Mouse (Mus musculus) heart, embryonic 14.5 days (tissue): Measurements from ENCODE around the gene Smad9. TPM values are rescaled to one million over a fixed set of nuclear protein-coding genes. Genes with fewer than 3 reads are reported as not detected.
A peak's percentile ranks its signal among the peaks of the same experiment; 100 is the strongest.

Source experiments
- ATAC-seq: fragments of 200-750 bp; cut with Nextera tagmentation; 2 replicates; pipeline ENCODE4 v1.8.0; 2017; ENCODE audit warnings: low read depth, moderate TSS enrichment; ENCODE audit not compliant: insufficient number of reproducible peaks, insufficient read depth, low FRiP score
- H3K27ac ChIP-seq, 2 experiments: fragments of 200-500 bp in 1 of 2; fragments of 300-500 bp in 1 of 2; sonication (generic) in 1 of 2; replicated peaks in 1 of 2; 2 replicates each; pipeline ENCODE4 v1.5.1; 2012 to 2014; ENCODE audit warnings: low read depth in 2 of 2, low read length in 2 of 2, control low read depth in 1 of 2, mild to moderate bottlenecking in 1 of 2, mixed read lengths in 1 of 2; ENCODE audit not compliant: control insufficient read depth in 1 of 2, insufficient read depth in 1 of 2
- H3K27me3 ChIP-seq: fragments of 300-500 bp; sonication (generic); 2 replicates; pipeline ENCODE4 v1.6.1; 2014; ENCODE audit warnings: mild to moderate bottlenecking, low read length, control low read depth; ENCODE audit not compliant: control insufficient read depth, insufficient read depth
- H3K36me3 ChIP-seq: fragments of 300-500 bp; sonication (generic); 2 replicates; pipeline ENCODE4 v1.6.1; 2014; ENCODE audit warnings: mild to moderate bottlenecking, control low read depth, low read length, mixed read lengths; ENCODE audit not compliant: control insufficient read depth, insufficient read depth
- H3K4me1 ChIP-seq, 2 experiments: fragments of 200-500 bp in 1 of 2; fragments of 300-500 bp in 1 of 2; sonication (generic) in 1 of 2; 2 replicates each; pipeline ENCODE4 v1.6.1; 2012 to 2014; ENCODE audit warnings: low read length in 2 of 2, control low read depth in 1 of 2, mixed read lengths in 1 of 2; ENCODE audit not compliant: control insufficient read depth in 2 of 2, insufficient read depth in 2 of 2
- H3K4me2 ChIP-seq: fragments of 300-500 bp; sonication (generic); 2 replicates; pipeline ENCODE4 v1.6.1; 2014; ENCODE audit warnings: mild to moderate bottlenecking, low read length
- H3K4me3 ChIP-seq, 2 experiments: fragments of 200-500 bp in 1 of 2; fragments of 300-500 bp in 1 of 2; sonication (generic) in 1 of 2; 2 replicates each; pipeline ENCODE4 v1.5.1; 2012 to 2014; ENCODE audit warnings: low read length in 2 of 2, mild to moderate bottlenecking in 2 of 2, control low read depth in 1 of 2, low read depth in 1 of 2, moderate library complexity in 1 of 2; ENCODE audit not compliant: control insufficient read depth in 1 of 2, insufficient read depth in 1 of 2
- H3K9ac ChIP-seq: fragments of 300-500 bp; sonication (generic); 2 replicates; pipeline ENCODE4 v1.6.1; 2014; ENCODE audit warnings: mild to moderate bottlenecking, low read length
- H3K9me3 ChIP-seq: fragments of 300-500 bp; sonication (generic); 2 replicates; pipeline ENCODE4 v1.6.1; 2016; ENCODE audit warnings: low read length, control low read depth; ENCODE audit not compliant: control insufficient read depth
- whole genome bisulfite sequencing: fragments of 180-500 bp; shearing (Covaris S2); extraction: QIAGEN DNeasy Blood & Tissue Kit; methylation state at CpG from one replicate; pipeline ENCODE4 v1.1.7; 2014; 5-methylcytosine and 5-hydroxymethylcytosine counted together
- polyA plus RNA-seq: library from polyadenylated mRNA; unstranded; fragments of >200 nt; fragmentation: Nextera tagmentation; extraction: Ambion mirVana; gene quantifications from 2 replicates; pipeline ENCODE4 v1.2.1, GENCODE M21; 2014

Smad9 gene
- polyA plus RNA-seq, 1 experiment from 2014 or later, result 1.4 TPM

GRCm38 (mm10) chr3:54725344-54725743 is 30.0 kb upstream of the Smad9 start:
- 75% methylated on average over 2 of the region's 2 CpGs for WGBS
- ATAC-seq, result no peak
- peaks cover 89% of the 10 kb centered on the region for H3K36me3 ChIP-seq

GRCm38 (mm10) chr3:54727588-54727987 is 27.8 kb upstream of the Smad9 start:
- H3K4me3 ChIP-seq, result no peak overlapping the region
- H3K9me3 ChIP-seq, result no peaks in the 10 kb centered on the region
- no peak overlapping the region for H3K4me2 ChIP-seq
- H3K27me3 ChIP-seq, result no peaks in the 10 kb centered on the region
- peaks cover 0 to 3% of the 10 kb centered on the region in 2 experiments; a peak in 1 of 4 replicates for H3K4me1 ChIP-seq
- no peak overlapping the region for H3K27ac ChIP-seq
- WGBS, result 91% methylated on average over 2 of the region's 2 CpGs
- peaks cover 89% of the 10 kb centered on the region for H3K36me3 ChIP-seq
- no peak overlapping the region for H3K9ac ChIP-seq
- no peak for ATAC-seq

More at GRCm38 (mm10) chr3:54725344-54725743, 30.0 kb upstream of the Smad9 start:
- no peak overlapping the region for H3K27ac ChIP-seq
- H3K4me2 ChIP-seq, result no peak overlapping the region
- H3K9ac ChIP-seq, result no peak overlapping the region
- H3K9me3 ChIP-seq, result no peaks in the 10 kb centered on the region
- no peak overlapping the region for H3K4me3 ChIP-seq
- H3K27me3 ChIP-seq, result no peaks in the 10 kb centered on the region
- no peaks in the 10 kb centered on the region for H3K4me1 ChIP-seq

- H3K9ac ChIP-seq, result no peak overlapping the region
- H3K27ac ChIP-seq, result no peak overlapping the region
- ATAC-seq, result no peak
- WGBS, result 90% methylated on average over 6 of the region's 6 CpGs
- no peaks in the 10 kb centered on the region for H3K27me3 ChIP-seq
- peaks cover 89% of the 10 kb centered on the region for H3K36me3 ChIP-seq
- no peak overlapping the region for H3K4me3 ChIP-seq
- H3K4me2 ChIP-seq, result no peak overlapping the region
- H3K9me3 ChIP-seq, result no peaks in the 10 kb centered on the region
- H3K4me1 ChIP-seq, result peaks cover 0 to 6% of the 10 kb centered on the region in 2 experiments; a peak in 1 of 4 replicates
Observed at GRCm38 (mm10) chr3:54728100-54728499, 27.3 kb upstream of the Smad9 start.

GRCm38 (mm10) chr3:54731626-54732150 is 23.7 kb upstream of the Smad9 start:
- H3K4me2 ChIP-seq, result no peak overlapping the region
- peaks cover 0 to 12% of the 10 kb centered on the region in 2 experiments; a peak in 1 of 4 replicates for H3K4me1 ChIP-seq
- 89% methylated on average over 8 of the region's 8 CpGs for WGBS
- H3K9me3 ChIP-seq, result no peaks in the 10 kb centered on the region
- no peak overlapping the region for H3K4me3 ChIP-seq
- peaks cover 68% of the 10 kb centered on the region for H3K36me3 ChIP-seq
- H3K27ac ChIP-seq, result no peak overlapping the region
- no peaks in the 10 kb centered on the region for H3K27me3 ChIP-seq
- no peak for ATAC-seq
- no peak overlapping the region for H3K9ac ChIP-seq

GRCm38 (mm10) chr3:54732371-54732770 is 23.0 kb upstream of the Smad9 start:
- H3K27ac ChIP-seq, result no peak overlapping the region
- 62% methylated on average over 4 of the region's 4 CpGs for WGBS
- H3K4me3 ChIP-seq, result no peak overlapping the region
- ATAC-seq, result no peak
- no peaks in the 10 kb centered on the region for H3K27me3 ChIP-seq
- no peaks in the 10 kb centered on the region for H3K9me3 ChIP-seq
- peaks cover 0 to 12% of the 10 kb centered on the region in 2 experiments; a peak in 1 of 4 replicates for H3K4me1 ChIP-seq
- peaks cover 61% of the 10 kb centered on the region for H3K36me3 ChIP-seq
- H3K4me2 ChIP-seq, result no peak overlapping the region
- H3K9ac ChIP-seq, result no peak overlapping the region

- 2% methylated on average over 82 of the region's 84 CpGs for WGBS
Observed at GRCm38 (mm10) chr3:54734411-54735246, 20.8 kb upstream of the Smad9 start.

GRCm38 (mm10) chr3:54735247-54736046 is 19.9 kb upstream of the Smad9 start, which contains the start of the genes Exosc8 and Alg5:
Gene Exosc8, minus strand, starts transcription at chr3:54735393.
Gene Alg5, plus strand, starts transcription at chr3:54735539.
- Histone ChIP-seq H3K9ac (peak within 1 kb of the TSS; percentile 97), H3K27ac (peak within 1 kb of the TSS; percentile 98 to 100), H3K4me2 (peak within 1 kb of the TSS; percentile 90), H3K4me3 (peak within 1 kb of the TSS; percentile 78 to 89), H3K9me3 (no peaks in the 10 kb centered on the region), H3K27me3 (no peaks in the 10 kb centered on the region), H3K36me3 (peaks cover 47% of the 10 kb centered on the region), H3K4me1 (peaks cover 0 to 12% of the 10 kb centered on the region in 2 experiments; a peak in 1 of 4 replicates)
- WGBS, result under 1% methylated on average over 63 of the region's 65 CpGs
- peak; percentile 85 for ATAC-seq

More at GRCm38 (mm10) chr3:54734411-54735246, 20.8 kb upstream of the Smad9 start:
- H3K9me3 ChIP-seq, result no peaks in the 10 kb centered on the region
- peak overlapping the region; percentile 78 to 89 for H3K4me3 ChIP-seq
- H3K4me2 ChIP-seq, result peak overlapping the region; percentile 90
- H3K4me1 ChIP-seq, result peaks cover 0 to 12% of the 10 kb centered on the region in 2 experiments; a peak in 1 of 4 replicates
- peak; percentile 94 for ATAC-seq
- peak overlapping the region; percentile 98 to 100 for H3K27ac ChIP-seq
- H3K27me3 ChIP-seq, result no peaks in the 10 kb centered on the region
- H3K36me3 ChIP-seq, result peaks cover 51% of the 10 kb centered on the region
- H3K9ac ChIP-seq, result peak overlapping the region; percentile 97
